Mouse (Mus musculus): ENCODE measurements around the gene Tnr.
A peak's percentile ranks its signal among the peaks of the same experiment; 100 is the strongest.

Gene Tnr

GRCm38 (mm10) chr1:159523578-159523977 lies at the start of gene Tnr:
Tnr (plus strand) TSS chr1:159523769.
- DNase-seq (ENCODE audit: low spot score) = peak; percentile 64

GRCm38 (mm10) chr1:159489853-159490435 lies 33.6 kb upstream of the Tnr start:
- no peak for DNase-seq (ENCODE audit: low spot score)

- DNase-seq (ENCODE audit: low spot score) = no peak
Measured at GRCm38 (mm10) chr1:159492536-159492935, 31.0 kb upstream of the Tnr start.

GRCm38 (mm10) chr1:159493720-159494499 lies 29.7 kb upstream of the Tnr start:
- no peak for DNase-seq (ENCODE audit: low spot score)

- no peak for DNase-seq (ENCODE audit: low spot score)
Measured at GRCm38 (mm10) chr1:159498236-159498635, 25.3 kb upstream of the Tnr start.

GRCm38 (mm10) chr1:159499806-159500460 lies 23.6 kb upstream of the Tnr start:
- DNase-seq (ENCODE audit: low spot score) = no peak

GRCm38 (mm10) chr1:159501911-159502310 lies 21.7 kb upstream of the Tnr start:
- no peak for DNase-seq (ENCODE audit: low spot score)

GRCm38 (mm10) chr1:159510667-159511066 lies 12.9 kb upstream of the Tnr start:
- DNase-seq (ENCODE audit: low spot score) = no peak

GRCm38 (mm10) chr1:159517647-159518046 lies 5.9 kb upstream of the Tnr start:
- no peak for DNase-seq (ENCODE audit: low spot score)

GRCm38 (mm10) chr1:159519206-159519605 lies 4.4 kb upstream of the Tnr start:
- no peak for DNase-seq (ENCODE audit: low spot score)

- DNase-seq (ENCODE audit: low spot score) = no peak
Measured at GRCm38 (mm10) chr1:159523069-159523468, 500 bp upstream of the Tnr start.

- DNase-seq (ENCODE audit: low spot score) = peak; percentile 97
Measured at GRCm38 (mm10) chr1:159524051-159524549, 531 bp downstream of the Tnr start.

- DNase-seq (ENCODE audit: low spot score) = no peak
Measured at GRCm38 (mm10) chr1:159532841-159533569, 9.4 kb downstream of the Tnr start.

GRCm38 (mm10) chr1:159535582-159535981 lies 12.0 kb downstream of the Tnr start:
- DNase-seq (ENCODE audit: low spot score) = peak; percentile 46

- no peak for DNase-seq (ENCODE audit: low spot score)
Measured at GRCm38 (mm10) chr1:159537541-159537940, 14.0 kb downstream of the Tnr start.

- DNase-seq (ENCODE audit: low spot score) = no peak
Measured at GRCm38 (mm10) chr1:159538076-159538475, 14.5 kb downstream of the Tnr start.

- no peak for DNase-seq (ENCODE audit: low spot score)
Measured at GRCm38 (mm10) chr1:159545470-159546145, 22.0 kb downstream of the Tnr start.

- DNase-seq (ENCODE audit: low spot score) = no peak
Measured at GRCm38 (mm10) chr1:159551036-159551435, 27.5 kb downstream of the Tnr start.

GRCm38 (mm10) chr1:159551591-159552442 lies 28.2 kb downstream of the Tnr start:
- DNase-seq (ENCODE audit: low spot score) = peak; percentile 25

GRCm38 (mm10) chr1:159561616-159562015 lies 38.0 kb downstream of the Tnr start:
- DNase-seq (ENCODE audit: low spot score) = no peak

- no peak for DNase-seq (ENCODE audit: low spot score)
Measured at GRCm38 (mm10) chr1:159565129-159565528, 41.6 kb downstream of the Tnr start.
